Mouse (Mus musculus) cortical plate, adult 2 months (tissue): Measurements from ENCODE around the gene Cad.

ENCODE experiments used
- CTCF ChIP-seq: fragments of 200-500 bp; IDR thresholded peaks from 2 replicates; pipeline ENCODE4 v1.5.1; 2011; ENCODE audit warnings: mild to moderate bottlenecking, control low read depth, low read length; ENCODE audit not compliant: insufficient read depth; ENCODE audit errors: extremely low read depth
- POLR2A ChIP-seq: fragments of 200-500 bp; IDR thresholded peaks from 2 replicates; pipeline ENCODE4 v1.6.1; 2011; ENCODE audit warnings: mild to moderate bottlenecking, low read length, control low read depth; ENCODE audit not compliant: insufficient read depth; ENCODE audit errors: extremely low read depth

DNA sequence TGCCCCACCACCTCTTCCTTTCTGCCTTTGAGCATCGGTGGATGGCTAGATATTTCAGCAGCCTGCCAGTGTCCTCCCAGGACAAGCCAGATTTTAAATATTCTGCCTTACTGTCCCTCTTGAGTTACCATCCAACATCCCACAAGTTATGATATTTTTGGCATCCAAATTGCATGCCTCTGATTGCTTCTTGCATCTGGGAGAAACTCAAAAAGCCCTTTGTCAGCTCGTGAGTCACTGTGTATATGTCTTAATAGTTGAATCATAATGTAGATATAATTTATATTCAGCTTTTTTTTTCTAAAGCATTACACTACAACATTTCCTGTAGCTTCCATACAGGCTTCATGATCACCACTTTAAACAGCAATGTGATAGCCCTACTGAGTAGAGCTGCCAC is 32.6 kb downstream of the Cad start:
- TF ChIP-seq POLR2A (no peak), CTCF (no peak)
